Mouse (Mus musculus) common myeloid progenitor, adult 5-6 weeks (primary cell): ENCODE data around the gene Aff1. TPM values are rescaled to one million over a fixed set of nuclear protein-coding genes. Genes with fewer than 3 reads are reported as not detected.

ENCODE experiments used
- ATAC-seq: replicated peaks from 2 replicates; pipeline ENCODE4 v1.8.0; 2016; ENCODE audit warnings: low read depth, mild to moderate bottlenecking, moderate TSS enrichment, inconsistent platforms; ENCODE audit not compliant: poor library complexity, severe bottlenecking
- total RNA-seq: library from RNA; stranded (forward); fragments of 200-1000, 187-1606 nt; gene quantifications from 2 replicates; pipeline ENCODE4 v1.2.3, GENCODE M21; 2017

Gene Aff1
- total RNA-seq, 1 experiment from 2014 or later: 31.8 TPM

DNA sequence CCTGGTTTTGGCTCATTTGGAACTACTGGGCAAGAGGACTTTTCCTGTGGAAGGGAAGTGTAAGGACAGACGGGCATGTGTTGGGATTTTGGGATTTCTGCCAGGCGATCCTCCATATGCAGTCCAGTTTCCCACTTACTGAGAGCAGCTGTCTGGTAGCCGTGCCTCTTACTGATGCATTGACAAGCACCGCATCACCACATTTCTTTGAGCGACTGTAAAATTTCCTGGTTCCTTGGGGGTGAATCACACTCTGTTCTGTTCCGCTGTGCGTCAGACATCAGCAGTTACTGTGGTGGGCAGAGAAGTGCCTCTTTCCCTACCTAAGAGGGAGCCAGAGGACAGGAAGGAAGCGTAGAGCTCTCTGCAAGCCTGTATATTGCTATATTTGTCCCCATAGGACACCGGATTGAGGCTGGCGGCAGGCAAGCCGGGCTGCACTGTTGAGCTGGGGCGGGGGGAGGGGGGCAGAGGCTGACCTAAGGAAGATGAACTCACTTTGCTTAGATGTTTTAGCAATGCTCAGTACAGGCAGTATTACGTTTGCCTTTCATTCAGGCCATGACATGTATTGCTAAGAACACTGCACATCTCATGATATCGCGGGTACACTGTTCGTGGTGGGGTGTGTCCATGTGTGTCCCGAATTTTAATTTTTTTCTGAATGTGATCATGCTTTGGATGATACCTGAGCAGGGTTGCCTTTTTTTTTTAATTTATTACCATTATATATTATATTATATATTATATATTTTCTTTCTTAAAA, 162.1 kb downstream of the Aff1 start:
- peak; percentile 39; the same call in 1 of the 2 replicates for ATAC-seq

DNA sequence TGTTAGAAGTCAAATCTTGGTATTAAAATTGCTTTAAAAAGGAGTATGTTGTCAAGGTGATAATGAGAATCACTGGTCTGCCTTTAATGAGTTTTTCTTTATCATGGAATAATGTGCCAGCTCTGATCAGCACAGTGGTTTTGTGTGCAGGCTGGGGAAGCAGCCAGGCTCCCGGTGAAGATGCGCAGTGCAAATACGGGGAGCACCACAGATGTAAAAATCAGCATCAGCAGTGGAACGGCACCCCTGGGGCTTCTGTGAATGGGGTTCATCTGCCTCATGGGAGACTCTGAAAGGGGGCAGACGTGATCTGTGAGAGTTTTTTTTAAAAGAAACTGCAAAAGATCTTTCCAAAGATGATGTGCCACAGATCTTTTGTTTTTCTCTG, 162.6 kb downstream of the Aff1 start:
- no peak for ATAC-seq

DNA sequence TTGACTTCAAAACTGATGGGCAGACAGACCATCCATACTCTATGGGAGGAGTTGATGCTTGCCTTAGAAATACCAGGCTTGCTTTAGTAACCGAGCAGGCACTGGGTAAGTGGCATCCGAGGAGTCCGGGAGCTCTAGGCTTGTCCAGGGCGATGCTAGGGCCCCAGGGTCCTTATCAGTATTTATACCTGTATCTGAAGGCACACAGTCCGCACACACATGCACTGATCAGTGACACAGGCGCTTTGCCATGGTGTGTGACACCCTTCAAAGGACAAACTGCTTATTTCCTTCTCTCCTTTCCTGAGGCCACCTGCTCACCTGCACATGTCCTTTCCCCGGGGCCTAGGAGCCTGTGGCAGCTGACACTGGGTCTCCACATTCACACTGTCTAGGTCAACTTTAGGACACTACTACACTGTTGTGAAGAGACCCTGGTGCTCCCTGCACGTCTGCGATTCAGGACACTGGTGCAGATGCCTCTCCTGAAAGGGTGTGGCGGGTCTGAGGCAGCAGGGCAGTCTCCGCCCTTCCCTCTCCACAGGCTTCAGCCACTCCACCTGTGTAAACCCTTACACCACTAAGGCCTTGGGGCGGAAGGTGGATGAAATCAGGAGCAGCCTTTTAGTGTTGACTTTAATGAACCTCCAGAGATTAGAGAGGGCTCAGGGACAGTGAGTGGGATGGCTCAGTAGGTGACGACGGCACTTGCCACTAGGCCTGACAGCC, 163.5 kb downstream of the Aff1 start:
- ATAC-seq: no peak

DNA sequence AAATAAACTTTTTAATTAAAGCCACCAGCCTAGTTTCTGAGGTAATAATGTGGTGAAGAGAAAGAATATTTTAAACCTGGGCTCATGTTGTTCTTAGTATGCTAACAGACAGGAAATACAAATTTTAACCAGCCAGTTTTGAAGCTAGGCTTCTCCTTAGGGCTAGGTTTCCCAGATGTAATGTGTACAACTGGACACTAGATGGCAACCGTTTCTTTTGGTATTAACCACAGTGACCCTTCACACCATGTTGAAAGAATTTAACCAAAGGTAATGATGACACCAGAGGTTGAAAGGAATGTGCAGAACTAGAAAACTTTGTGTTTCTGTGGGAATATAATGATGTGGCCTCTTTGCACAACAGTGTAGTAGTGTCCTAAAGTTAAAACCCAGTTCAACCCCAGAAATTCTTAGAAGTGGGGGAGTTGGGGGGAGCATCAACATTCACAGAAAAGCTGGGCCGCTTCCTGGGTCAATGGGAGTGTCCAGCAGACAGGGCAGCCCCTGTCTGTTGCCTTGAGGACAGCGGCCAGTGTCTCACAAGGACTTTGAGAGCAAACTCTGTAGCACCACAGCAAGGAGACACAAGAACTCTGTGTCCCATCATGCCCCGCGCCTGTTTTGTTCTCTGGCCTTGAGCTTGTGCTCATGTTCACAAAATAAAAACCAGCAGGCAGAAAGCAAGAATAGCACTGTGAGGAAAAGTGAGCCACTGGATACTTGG, 164.3 kb downstream of the Aff1 start:
- ATAC-seq: peak; percentile 80

DNA sequence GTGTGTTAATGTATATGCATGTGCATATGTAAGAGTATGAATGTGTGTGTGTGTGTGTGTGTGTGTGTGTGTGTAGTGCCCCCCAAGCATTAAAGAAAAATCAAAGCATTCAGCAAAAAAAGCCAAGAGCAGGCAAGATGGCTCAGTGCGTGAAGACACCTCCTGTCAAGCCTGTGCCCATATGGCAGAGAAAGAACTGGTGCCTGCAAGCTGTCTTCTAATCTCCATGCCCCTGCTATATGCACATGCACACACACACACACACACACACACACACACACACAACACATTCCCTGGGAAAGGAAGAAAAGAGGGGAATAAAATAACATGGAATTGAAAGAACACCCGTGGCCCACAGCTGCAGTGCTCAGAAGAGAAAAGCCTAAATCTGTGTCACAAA, 165.0 kb downstream of the Aff1 start:
- ATAC-seq: no peak

DNA sequence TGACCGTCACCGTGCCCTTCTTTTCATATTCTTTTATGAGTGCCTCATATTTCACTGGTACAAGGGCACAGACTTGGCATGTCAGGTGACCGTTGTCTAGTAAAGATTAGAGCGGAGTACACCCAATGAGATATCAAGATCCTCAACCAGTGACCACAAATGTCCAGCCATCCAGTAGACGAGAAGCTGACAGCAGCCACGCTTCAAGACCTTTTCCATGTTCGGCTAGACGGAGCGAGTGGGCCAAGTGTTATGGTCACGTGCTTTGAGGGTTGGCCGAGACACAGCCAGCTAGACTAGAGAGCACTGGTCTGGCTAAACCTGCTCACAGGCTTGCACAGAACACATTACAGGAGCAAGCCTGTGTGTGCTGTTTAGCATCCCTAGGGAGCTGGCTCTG, 168.4 kb downstream of the Aff1 start:
- ATAC-seq: no peak

DNA sequence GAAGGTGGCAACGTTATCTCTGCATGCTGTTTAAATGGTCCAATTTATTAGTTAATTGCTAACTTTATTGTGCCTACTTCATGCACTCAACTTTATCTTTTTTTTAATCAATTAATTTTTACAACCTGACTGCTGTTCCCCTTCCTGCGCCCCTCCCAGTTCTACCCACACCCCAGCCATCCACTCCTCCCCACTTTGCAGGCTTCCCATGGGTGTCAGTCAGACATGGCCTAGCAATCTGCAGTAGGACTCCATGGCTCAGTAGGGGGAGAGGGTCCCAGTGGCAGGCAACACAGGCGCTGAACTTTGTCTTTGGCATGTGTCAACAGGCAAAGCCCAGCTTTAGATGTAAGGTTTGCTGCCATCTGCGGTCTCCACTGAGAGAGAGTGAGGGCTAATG, 171.6 kb downstream of the Aff1 start:
- ATAC-seq: no peak

DNA sequence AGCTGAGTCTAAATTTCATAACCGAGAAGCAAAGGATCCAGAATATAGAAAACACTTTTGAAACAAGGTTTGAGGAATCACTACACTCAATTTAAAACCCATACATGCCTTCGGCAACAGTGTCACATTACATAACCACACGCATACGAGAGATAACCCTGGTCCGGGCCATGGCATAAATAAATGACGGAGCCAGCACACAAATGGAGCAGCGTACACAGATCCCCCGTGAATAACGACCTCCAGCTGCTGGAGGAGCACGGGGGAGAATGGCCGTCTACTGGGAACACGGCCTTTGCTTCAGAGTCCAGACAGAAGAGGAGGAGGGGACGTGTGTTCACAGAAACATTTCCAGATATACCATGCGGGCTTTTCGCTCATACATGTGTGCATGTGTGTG, 197.6 kb downstream of the Aff1 start:
- ATAC-seq: no peak

DNA sequence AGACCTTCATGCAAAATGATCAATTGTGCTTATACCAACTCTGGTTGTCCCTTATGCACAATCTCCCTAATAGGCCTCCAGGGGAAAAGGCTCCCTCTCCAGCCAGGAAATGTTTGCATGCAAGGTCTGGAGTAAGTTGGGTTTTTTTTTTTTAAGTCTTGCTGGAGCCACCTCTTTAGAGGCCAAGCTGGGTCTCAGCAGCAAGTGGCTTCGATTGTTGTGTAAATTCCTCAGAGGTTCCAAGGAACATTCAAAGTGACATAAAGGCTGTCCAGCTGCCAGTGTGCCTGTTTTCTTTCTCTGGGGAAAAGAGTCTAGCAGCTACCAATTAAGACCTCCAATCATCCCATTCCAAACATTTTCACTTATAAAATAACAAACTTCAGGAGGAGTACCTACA, 206.1 kb downstream of the Aff1 start:
- no peak for ATAC-seq

Other genes with a start within 250 kb of the Aff1 start
- not detected in 2 replicates for gene Slc10a6, start 63.0 kb upstream of the Aff1 start, total RNA-seq
- gene 1700016H13Rik, start 36.4 kb upstream of the Aff1 start, total RNA-seq: not detected in 2 replicates
- 2.9 and 9.6 TPM in 2 replicates for gene Klhl8, start 218.9 kb downstream of the Aff1 start, total RNA-seq